Mouse (Mus musculus) testis, adult 2 months (tissue): ENCODE measurements around the gene Foxp1.

Experiments used
- CTCF ChIP-seq: fragments of 200-500 bp; IDR thresholded peaks from 2 replicates; pipeline ENCODE4 v1.5.1; 2012; ENCODE audit warnings: low read depth, mild to moderate bottlenecking, inconsistent platforms, low read length, moderate library complexity; ENCODE audit not compliant: control insufficient read depth, insufficient read depth, insufficient replicate concordance
- POLR2A ChIP-seq: fragments of 200-500 bp; IDR thresholded peaks from 2 replicates; pipeline ENCODE4 v1.6.1; 2012; ENCODE audit warnings: low read depth, mild to moderate bottlenecking, inconsistent platforms, low read length, moderate library complexity; ENCODE audit not compliant: control insufficient read depth

GRCm38 (mm10) chr6:98933135-98933724 is 589.3 kb downstream of the Foxp1 start:
- TF ChIP-seq CTCF = no peak
- TF ChIP-seq POLR2A = no peak
